Mouse (Mus musculus) cerebellum, adult 2 months (tissue): Measurements from ENCODE around the gene Elfn1.

Source experiments
- CTCF ChIP-seq: fragments of 200-500 bp; IDR thresholded peaks from 2 replicates; pipeline ENCODE4 v1.5.1; 2011; ENCODE audit warnings: low read depth, mild to moderate bottlenecking, control low read depth, low read length, moderate library complexity, borderline replicate concordance; ENCODE audit not compliant: insufficient read depth
- POLR2A ChIP-seq: fragments of 200-500 bp; IDR thresholded peaks from 2 replicates; pipeline ENCODE4 v1.6.1; 2011; ENCODE audit warnings: low read length, control low read depth, borderline replicate concordance; ENCODE audit not compliant: insufficient read depth

GRCm38 (mm10) chr5:139892326-139892994 is 15.3 kb upstream of the Elfn1 start:
- no peak for TF ChIP-seq POLR2A
- no peak for TF ChIP-seq CTCF
